In the genomic region with DNA sequence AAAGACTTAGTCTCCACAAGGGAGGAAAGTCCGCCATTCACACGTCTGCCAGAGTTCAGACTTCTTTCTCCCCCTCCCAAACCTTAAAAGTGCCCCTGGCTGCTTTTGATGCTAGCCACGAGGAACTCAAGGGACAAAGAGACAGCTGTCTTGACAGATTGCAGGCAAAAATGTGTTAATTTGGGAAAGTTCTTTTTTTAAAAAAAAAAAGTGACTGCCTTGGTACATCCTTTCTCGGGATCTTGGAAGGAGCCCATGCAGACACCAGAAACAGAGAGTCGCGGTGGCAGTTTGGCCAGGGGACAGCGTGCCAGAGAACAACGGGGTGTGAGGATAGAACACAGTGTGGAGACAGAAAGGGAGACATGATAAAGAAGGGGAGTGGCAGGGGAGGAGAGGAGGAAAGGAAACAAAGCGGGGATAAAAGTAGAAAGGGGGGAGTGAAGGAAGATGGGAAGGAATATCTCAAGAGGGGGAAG, we compare ENCODE assay signal across 26 mouse cellular contexts.
DNase-seq lines count a peak whose midpoint lies in the region; ATAC-seq lines count a peak whose summit lies in the region.
"Had no signal": no experiment of that assay in that cellular context is flagged by ENCODE, and none has a peak within 500 bp of the region (broad histone marks: within the 10 kb centered on the region; RNA-seq: fewer than 3 reads in every experiment).

No protein-coding gene starts in this region.

- DNase-seq in cerebellum, postnatal 14 days: peak; percentile 28 to 32
- no peak for DNase-seq in cerebellum, postnatal 36 days
- DNase-seq in left cerebral cortex, postnatal 4 days: peak; percentile 23
- no peak for DNase-seq in left cerebral cortex, adult 11 months (ENCODE audit: low spot score)
- DNase-seq in midbrain, embryonic 11.5 days (ENCODE audit: low spot score, missing footprints): peak; percentile 75
- DNase-seq: adrenal gland, postnatal 10 days; adrenal gland, postnatal 36 days; B cell, adult 2 months; cerebellum, adult 11 months; cerebellum, adult 2 months; embryo, embryonic 11 days; kidney, adult 2 months had no signal

- no peaks in the 10 kb centered on the region for H3K9me3 ChIP-seq in forebrain, embryonic 16.5 days (ENCODE audit: control insufficient read depth, low read length)
- H3K9me3 ChIP-seq in forebrain, embryonic 13.5 days (replicated peaks): no peaks in the 10 kb centered on the region
- H3K9me3 ChIP-seq in midbrain, embryonic 11.5 days (ENCODE audit: control insufficient read depth, low read length): no peaks in the 10 kb centered on the region
- H3K9me3 ChIP-seq in midbrain, embryonic 15.5 days: no peaks in the 10 kb centered on the region
- H3K9me3 ChIP-seq: embryonic facial prominence, embryonic 10.5 days; embryonic facial prominence, embryonic 13.5 days; heart, embryonic 10.5 days; heart, embryonic 13.5 days; hindbrain, embryonic 12.5 days; hindbrain, embryonic 15.5 days had no signal

- H3K36me3 ChIP-seq in forebrain, embryonic 16.5 days (ENCODE audit: control insufficient read depth, insufficient read depth): no peaks in the 10 kb centered on the region
- H3K36me3 ChIP-seq in forebrain, embryonic 13.5 days (ENCODE audit: poor library complexity, severe bottlenecking): no peaks in the 10 kb centered on the region
- no peaks in the 10 kb centered on the region for H3K36me3 ChIP-seq in midbrain, embryonic 11.5 days (ENCODE audit: control insufficient read depth, insufficient read depth, low read length)
- H3K36me3 ChIP-seq in midbrain, embryonic 15.5 days (replicated peaks): no peaks in the 10 kb centered on the region
- H3K36me3 ChIP-seq: embryonic facial prominence, embryonic 10.5 days; embryonic facial prominence, embryonic 13.5 days; G1E; heart, embryonic 13.5 days; hindbrain, embryonic 12.5 days; hindbrain, embryonic 15.5 days had no signal

- intact Hi-C loops in left cerebral cortex, postnatal 4 days (cut with DNase I): loop anchor here (5.0 kb wide), 2 partner anchors 327 to 697 kb away; a partner anchor contains a TSS

- no peaks in the 10 kb centered on the region for H3K27me3 ChIP-seq in forebrain, embryonic 16.5 days (replicated peaks; ENCODE audit: control insufficient read depth, insufficient read depth, low read length)
- peaks cover 6% of the 10 kb centered on the region; the same call in 1 of the 2 replicates for H3K27me3 ChIP-seq in forebrain, embryonic 13.5 days
- no peaks in the 10 kb centered on the region for H3K27me3 ChIP-seq in midbrain, embryonic 11.5 days (ENCODE audit: control insufficient read depth, insufficient read depth, low read length)
- 0 out of 2 replicates have a peak, but pooled peaks cover 3% of the 10 kb centered on the region for H3K27me3 ChIP-seq in midbrain, embryonic 15.5 days (replicated peaks)
- H3K27me3 ChIP-seq: Patski had no signal

- H3K4me1 ChIP-seq in forebrain, embryonic 16.5 days (replicated peaks; ENCODE audit: control insufficient read depth, insufficient read depth, low read length): peaks cover 5% of the 10 kb centered on the region; the same call in 1 of the 2 replicates
- H3K4me1 ChIP-seq in forebrain, embryonic 13.5 days: peaks cover 7% of the 10 kb centered on the region; the same call in 1 of the 2 replicates
- H3K4me1 ChIP-seq in midbrain, embryonic 11.5 days (ENCODE audit: control insufficient read depth, insufficient read depth, low read length): no peaks in the 10 kb centered on the region
- no peaks in the 10 kb centered on the region for H3K4me1 ChIP-seq in midbrain, embryonic 15.5 days
- H3K4me1 ChIP-seq: embryonic facial prominence, embryonic 13.5 days; heart, embryonic 13.5 days; hindbrain, embryonic 15.5 days had no signal

- no peak overlapping the region for H3K9ac ChIP-seq in forebrain, embryonic 16.5 days (replicated peaks; ENCODE audit: low read depth, low read length)
- no peak overlapping the region for H3K9ac ChIP-seq in forebrain, embryonic 13.5 days
- no peak overlapping the region for H3K9ac ChIP-seq in midbrain, embryonic 11.5 days (ENCODE audit: low read length)
- H3K9ac ChIP-seq in midbrain, embryonic 15.5 days: no peak overlapping the region
- H3K9ac ChIP-seq: embryonic facial prominence, embryonic 13.5 days; heart, embryonic 13.5 days; hindbrain, embryonic 12.5 days; hindbrain, embryonic 15.5 days had no signal

- ATAC-seq in forebrain, embryonic 16.5 days: 0 out of 2 replicates have a peak, but pooled peaks have one; percentile 3
- ATAC-seq in forebrain, embryonic 13.5 days: no peak
- ATAC-seq in midbrain, embryonic 11.5 days (ENCODE audit: low FRiP score): no peak
- ATAC-seq in midbrain, embryonic 15.5 days (replicated peaks): no peak
- ATAC-seq: intestine, postnatal 0 days; Patski had no signal

- WGBS in forebrain, embryonic 16.5 days: 25% methylated on average over 9 of the region's 9 CpGs
- 39% methylated on average over 9 of the region's 9 CpGs for WGBS in forebrain, embryonic 13.5 days
- 44% methylated on average over 9 of the region's 9 CpGs for WGBS in midbrain, embryonic 11.5 days
- 32% methylated on average over 9 of the region's 9 CpGs for WGBS in midbrain, embryonic 15.5 days

- H3K27ac ChIP-seq in forebrain, embryonic 16.5 days (ENCODE audit: low read length): peak overlapping the region; percentile 26; the same call in 1 of the 2 replicates
- no peak overlapping the region for H3K27ac ChIP-seq in forebrain, embryonic 13.5 days
- no peak overlapping the region for H3K27ac ChIP-seq in midbrain, embryonic 11.5 days (ENCODE audit: low read depth, low read length)
- H3K27ac ChIP-seq in midbrain, embryonic 15.5 days: no peak overlapping the region
- H3K27ac ChIP-seq: embryonic facial prominence, embryonic 10.5 days; embryonic facial prominence, embryonic 13.5 days; heart, adult 2 months; heart, embryonic 10.5 days; heart, embryonic 13.5 days; hindbrain, embryonic 12.5 days; hindbrain, embryonic 15.5 days had no signal

- no peak overlapping the region for H3K4me2 ChIP-seq in forebrain, embryonic 16.5 days (ENCODE audit: low read length)
- H3K4me2 ChIP-seq in forebrain, embryonic 13.5 days: no peak overlapping the region
- H3K4me2 ChIP-seq in midbrain, embryonic 11.5 days: no peak overlapping the region
- H3K4me2 ChIP-seq in midbrain, embryonic 15.5 days: no peak overlapping the region
- H3K4me2 ChIP-seq: embryonic facial prominence, embryonic 13.5 days; heart, embryonic 13.5 days; hindbrain, embryonic 12.5 days; hindbrain, embryonic 15.5 days had no signal

- no peak overlapping the region for H3K4me3 ChIP-seq in forebrain, embryonic 16.5 days (replicated peaks; ENCODE audit: low read length)
- no peak overlapping the region for H3K4me3 ChIP-seq in forebrain, embryonic 13.5 days
- H3K4me3 ChIP-seq in midbrain, embryonic 11.5 days (ENCODE audit: low read depth, low read length): no peak overlapping the region
- no peak overlapping the region for H3K4me3 ChIP-seq in midbrain, embryonic 15.5 days
- H3K4me3 ChIP-seq: embryonic facial prominence, embryonic 10.5 days; embryonic facial prominence, embryonic 13.5 days; erythroblast, embryonic 14.5 days; heart, adult 2 months; heart, embryonic 10.5 days; heart, embryonic 13.5 days; hindbrain, embryonic 12.5 days; hindbrain, embryonic 15.5 days had no signal

Comparison
In these comparisons a context has a peak if more than half of its experiments do, and no peak if none do; other contexts are left out.
1. DNase-seq: peak in cerebellum, postnatal 14 days (2 of 2), left cerebral cortex, postnatal 4 days (single experiment) and midbrain, embryonic 11.5 days (single experiment); none in cerebellum, postnatal 36 days (0 of 2) and left cerebral cortex, adult 11 months (single experiment).